In the genomic region with DNA sequence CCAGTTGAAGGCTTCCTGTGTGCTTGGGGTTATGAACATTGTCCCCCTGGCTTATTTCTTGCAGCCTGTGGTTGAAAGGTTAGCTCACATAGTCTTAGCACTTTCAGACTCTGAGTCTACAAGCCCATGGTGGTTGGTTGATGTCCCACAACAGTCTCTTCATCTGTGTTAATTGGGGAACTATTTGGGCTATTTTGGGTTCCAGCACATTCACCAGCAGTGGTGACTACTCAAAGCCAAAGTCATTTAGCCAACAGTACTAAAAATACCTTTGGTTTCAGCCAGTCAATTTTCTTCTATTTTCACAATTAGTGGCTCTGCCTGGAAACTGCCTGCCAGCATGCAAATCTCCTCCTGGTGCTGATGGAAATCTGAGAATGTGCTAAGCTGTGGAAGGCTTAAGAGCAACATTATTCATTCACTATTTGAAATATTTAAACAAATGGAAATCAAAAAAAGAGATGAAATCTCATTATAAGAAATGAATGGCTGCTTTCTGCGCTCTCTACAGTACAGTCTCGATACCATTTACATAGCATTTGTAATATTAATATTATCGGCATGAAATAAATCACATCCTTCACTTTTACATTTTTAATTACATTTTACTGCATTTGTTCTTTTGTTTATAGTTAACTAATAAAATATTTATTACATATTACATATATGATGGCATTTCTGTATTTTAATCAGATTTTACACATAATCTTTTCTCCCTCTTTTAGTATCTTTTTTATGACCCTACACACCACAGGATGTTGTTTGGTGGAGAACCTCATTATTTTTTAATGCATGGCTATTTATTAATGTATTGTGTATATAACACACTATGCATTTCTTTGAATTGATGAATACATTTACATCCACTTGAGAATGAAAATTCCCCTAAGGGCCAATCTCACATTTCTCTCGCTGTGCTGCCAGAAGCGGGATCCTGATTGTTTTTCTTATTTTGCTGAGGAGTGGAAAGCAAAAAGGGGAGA, we compare ENCODE assay signal across 20 mouse cellular contexts.
DNase-seq lines count a peak whose midpoint lies in the region; ATAC-seq and TF ChIP-seq lines count a peak whose summit lies in the region.
"Had no signal": no experiment of that assay in that cellular context is flagged by ENCODE, and none has a peak within 500 bp of the region (broad histone marks: within the 10 kb centered on the region; RNA-seq: fewer than 3 reads in every experiment).

No protein-coding gene starts in this region.

- H3K9ac ChIP-seq in forebrain, embryonic 15.5 days (replicated peaks) = no peak overlapping the region
- no peak overlapping the region for H3K9ac ChIP-seq in forebrain, embryonic 12.5 days
- no peak overlapping the region for H3K9ac ChIP-seq in midbrain, embryonic 16.5 days (ENCODE audit: low read depth, low read length)
- no peak overlapping the region for H3K9ac ChIP-seq in midbrain, postnatal 0 days (replicated peaks; ENCODE audit: low read length, poor library complexity, severe bottlenecking)
- H3K9ac ChIP-seq in forebrain, embryonic 16.5 days (replicated peaks; ENCODE audit: low read depth, low read length) = no peak overlapping the region
- no peak overlapping the region for H3K9ac ChIP-seq in kidney, embryonic 16.5 days (replicated peaks; ENCODE audit: low read length)
- H3K9ac ChIP-seq: embryonic facial prominence, embryonic 13.5 days; heart, embryonic 15.5 days; intestine, embryonic 15.5 days; kidney, embryonic 15.5 days; liver, embryonic 14.5 days had no signal

- 62% methylated on average over 5 of the region's 5 CpGs for WGBS in forebrain, embryonic 15.5 days
- 75% methylated on average over 5 of the region's 5 CpGs for WGBS in forebrain, embryonic 12.5 days
- WGBS in midbrain, embryonic 16.5 days = 54% methylated on average over 5 of the region's 5 CpGs
- 61% methylated on average over 5 of the region's 5 CpGs for WGBS in midbrain, postnatal 0 days
- WGBS in forebrain, embryonic 16.5 days = 61% methylated on average over 5 of the region's 5 CpGs
- WGBS in kidney, embryonic 16.5 days = 81% methylated on average over 5 of the region's 5 CpGs

- no peaks in the 10 kb centered on the region for H3K27me3 ChIP-seq in forebrain, embryonic 15.5 days
- no peaks in the 10 kb centered on the region for H3K27me3 ChIP-seq in forebrain, embryonic 12.5 days
- H3K27me3 ChIP-seq in midbrain, embryonic 16.5 days (ENCODE audit: control insufficient read depth, insufficient read depth, low read depth, low read length) = no peaks in the 10 kb centered on the region
- no peaks in the 10 kb centered on the region for H3K27me3 ChIP-seq in midbrain, postnatal 0 days (ENCODE audit: insufficient read depth, low read length)
- H3K27me3 ChIP-seq in forebrain, embryonic 16.5 days (replicated peaks; ENCODE audit: control insufficient read depth, insufficient read depth, low read length) = no peaks in the 10 kb centered on the region
- no peaks in the 10 kb centered on the region for H3K27me3 ChIP-seq in kidney, embryonic 16.5 days (ENCODE audit: insufficient read depth, low read length)
- H3K27me3 ChIP-seq: embryonic facial prominence, embryonic 13.5 days; heart, embryonic 15.5 days; intestine, embryonic 15.5 days; kidney, embryonic 15.5 days had no signal

- no peak overlapping the region for H3K4me2 ChIP-seq in forebrain, embryonic 15.5 days (replicated peaks)
- no peak overlapping the region for H3K4me2 ChIP-seq in forebrain, embryonic 12.5 days
- no peak overlapping the region for H3K4me2 ChIP-seq in midbrain, embryonic 16.5 days (ENCODE audit: low read length)
- no peak overlapping the region for H3K4me2 ChIP-seq in midbrain, postnatal 0 days (ENCODE audit: low read depth, low read length, poor library complexity, severe bottlenecking)
- no peak overlapping the region for H3K4me2 ChIP-seq in forebrain, embryonic 16.5 days (ENCODE audit: low read length)
- no peak overlapping the region for H3K4me2 ChIP-seq in kidney, embryonic 16.5 days (replicated peaks; ENCODE audit: low read depth, low read length)
- H3K4me2 ChIP-seq: embryonic facial prominence, embryonic 13.5 days; heart, embryonic 15.5 days; intestine, embryonic 15.5 days; kidney, embryonic 15.5 days had no signal

- TF ChIP-seq CTCF in midbrain, postnatal 0 days (IDR thresholded peaks at IDR 0.05) = no peak

- no peaks in the 10 kb centered on the region; the same call in 1 of the 2 replicates for H3K4me1 ChIP-seq in forebrain, embryonic 15.5 days
- 0 out of 2 replicates have a peak, but pooled peaks cover 3% of the 10 kb centered on the region for H3K4me1 ChIP-seq in forebrain, embryonic 12.5 days
- no peaks in the 10 kb centered on the region for H3K4me1 ChIP-seq in midbrain, embryonic 16.5 days (ENCODE audit: control insufficient read depth, insufficient read depth, low read length)
- no peaks in the 10 kb centered on the region for H3K4me1 ChIP-seq in midbrain, postnatal 0 days (ENCODE audit: insufficient read depth, low read length)
- H3K4me1 ChIP-seq in forebrain, embryonic 16.5 days (replicated peaks; ENCODE audit: control insufficient read depth, insufficient read depth, low read length) = no peaks in the 10 kb centered on the region
- no peaks in the 10 kb centered on the region for H3K4me1 ChIP-seq in kidney, embryonic 16.5 days (ENCODE audit: insufficient read depth, low read length)
- H3K4me1 ChIP-seq: embryonic facial prominence, embryonic 13.5 days; heart, embryonic 15.5 days; intestine, embryonic 15.5 days; kidney, embryonic 15.5 days had no signal

- H3K36me3 ChIP-seq in forebrain, embryonic 15.5 days = no peaks in the 10 kb centered on the region
- no peaks in the 10 kb centered on the region for H3K36me3 ChIP-seq in forebrain, embryonic 12.5 days (replicated peaks)
- H3K36me3 ChIP-seq in midbrain, embryonic 16.5 days (ENCODE audit: control insufficient read depth, insufficient read depth, low read length) = no peaks in the 10 kb centered on the region
- no peaks in the 10 kb centered on the region for H3K36me3 ChIP-seq in midbrain, postnatal 0 days (ENCODE audit: insufficient read depth, low read length)
- no peaks in the 10 kb centered on the region for H3K36me3 ChIP-seq in forebrain, embryonic 16.5 days (ENCODE audit: control insufficient read depth, insufficient read depth)
- no peaks in the 10 kb centered on the region for H3K36me3 ChIP-seq in kidney, embryonic 16.5 days (ENCODE audit: insufficient read depth, low read length)
- H3K36me3 ChIP-seq: embryonic facial prominence, embryonic 13.5 days; heart, embryonic 15.5 days; intestine, embryonic 15.5 days; kidney, embryonic 15.5 days had no signal

- H3K9me3 ChIP-seq in forebrain, embryonic 15.5 days = no peaks in the 10 kb centered on the region
- no peaks in the 10 kb centered on the region for H3K9me3 ChIP-seq in forebrain, embryonic 12.5 days
- no peaks in the 10 kb centered on the region for H3K9me3 ChIP-seq in midbrain, embryonic 16.5 days (replicated peaks; ENCODE audit: control insufficient read depth, low read length, poor library complexity, severe bottlenecking)
- no peaks in the 10 kb centered on the region for H3K9me3 ChIP-seq in midbrain, postnatal 0 days (ENCODE audit: low read length)
- H3K9me3 ChIP-seq in forebrain, embryonic 16.5 days (ENCODE audit: control insufficient read depth, low read length) = no peaks in the 10 kb centered on the region
- H3K9me3 ChIP-seq in kidney, embryonic 16.5 days (ENCODE audit: low read length) = no peaks in the 10 kb centered on the region
- H3K9me3 ChIP-seq: embryonic facial prominence, embryonic 13.5 days; heart, embryonic 15.5 days; intestine, embryonic 15.5 days; kidney, embryonic 15.5 days had no signal

- peak; percentile 69; the same call in 1 of the 2 replicates for ATAC-seq in forebrain, embryonic 15.5 days (replicated peaks)
- no peak for ATAC-seq in forebrain, embryonic 12.5 days (ENCODE audit: low FRiP score)
- peak; percentile 42; the same call in 1 of the 2 replicates for ATAC-seq in midbrain, embryonic 16.5 days
- ATAC-seq in midbrain, postnatal 0 days (ENCODE audit: low FRiP score) = no peak
- ATAC-seq in forebrain, embryonic 16.5 days = peak; percentile 50
- ATAC-seq in kidney, embryonic 16.5 days (ENCODE audit: low FRiP score, low TSS enrichment) = no peak
- ATAC-seq: intestine, embryonic 15.5 days had no signal

- H3K27ac ChIP-seq in forebrain, embryonic 15.5 days (replicated peaks) = no peak overlapping the region
- H3K27ac ChIP-seq in forebrain, embryonic 12.5 days = no peak overlapping the region
- H3K27ac ChIP-seq in midbrain, embryonic 16.5 days (ENCODE audit: low read length) = no peak overlapping the region
- no peak overlapping the region for H3K27ac ChIP-seq in midbrain, postnatal 0 days (ENCODE audit: low read depth, low read length)
- no peak overlapping the region for H3K27ac ChIP-seq in forebrain, embryonic 16.5 days (ENCODE audit: low read length)
- no peak overlapping the region for H3K27ac ChIP-seq in kidney, embryonic 16.5 days (ENCODE audit: low read length)
- H3K27ac ChIP-seq: embryonic facial prominence, embryonic 13.5 days; heart, adult 2 months; heart, embryonic 15.5 days; intestine, embryonic 15.5 days; kidney, embryonic 15.5 days; liver, embryonic 14.5 days had no signal

- no peak overlapping the region for H3K4me3 ChIP-seq in forebrain, embryonic 15.5 days
- no peak overlapping the region for H3K4me3 ChIP-seq in forebrain, embryonic 12.5 days (replicated peaks)
- no peak overlapping the region for H3K4me3 ChIP-seq in midbrain, embryonic 16.5 days (ENCODE audit: low read depth, low read length)
- no peak overlapping the region for H3K4me3 ChIP-seq in midbrain, postnatal 0 days (ENCODE audit: low read depth, low read length)
- H3K4me3 ChIP-seq in forebrain, embryonic 16.5 days (replicated peaks; ENCODE audit: low read length) = no peak overlapping the region
- H3K4me3 ChIP-seq in kidney, embryonic 16.5 days (ENCODE audit: low read length) = no peak overlapping the region
- H3K4me3 ChIP-seq: embryonic facial prominence, embryonic 13.5 days; heart, adult 2 months; heart, embryonic 15.5 days; intestine, embryonic 15.5 days; kidney, embryonic 15.5 days; myocyte had no signal

- no peak for DNase-seq in midbrain, postnatal 0 days (ENCODE audit: low spot score)
- no peak for DNase-seq in frontal cortex, postnatal 25 days (ENCODE audit: low spot score in 2 of 2)
- DNase-seq: adrenal gland, postnatal 25 days; B cell, adult 2 months; cerebellum, adult 9-10 months; gastrocnemius, postnatal 14 days; heart, adult 2 months; right cerebral cortex, postnatal 25 days; thymus, postnatal 25 days had no signal

Comparison
In these comparisons a context has a peak if more than half of its experiments do, and no peak if none do; other contexts are left out.
1. ATAC-seq: peak in forebrain, embryonic 15.5 days (single experiment), midbrain, embryonic 16.5 days (single experiment) and forebrain, embryonic 16.5 days (single experiment); none in forebrain, embryonic 12.5 days (single experiment), midbrain, postnatal 0 days (single experiment) and kidney, embryonic 16.5 days (single experiment).